Mouse (Mus musculus) MEL (cell line): ENCODE measurements around the gene Ehbp1l1. TPM values are rescaled to one million over a fixed set of nuclear protein-coding genes. Genes with fewer than 3 reads are reported as not detected.

Source experiments
- DNase-seq: peaks from one replicate; pipeline ENCODE4 v3.0.0; 2011; ENCODE audit warnings: low read depth, low spot score
- H3K27ac ChIP-seq: 2 replicates; pipeline ENCODE4 v1.5.1; 2012; ENCODE audit warnings: low read depth, mild to moderate bottlenecking, control low read depth, low read length, moderate library complexity; ENCODE audit not compliant: control insufficient read depth
- H3K27me3 ChIP-seq, 2 experiments: fragments of 150-350 bp in 1 of 2; sonication (generic) in 1 of 2; 2 replicates each; pipeline ENCODE4 v1.6.1; 2012; ENCODE audit warnings: low read length in 2 of 2, mild to moderate bottlenecking in 2 of 2, improper control_type of control experiment in 1 of 2, moderate library complexity in 1 of 2; ENCODE audit not compliant: insufficient read depth in 2 of 2, control insufficient read depth in 1 of 2
- H3K36me3 ChIP-seq, 2 experiments: 2 replicates each; pipeline ENCODE4 v1.6.1; 2012 to 2014; ENCODE audit warnings: low read length in 2 of 2, improper control_type of control experiment in 1 of 2, inconsistent platforms in 1 of 2, mild to moderate bottlenecking in 1 of 2; ENCODE audit not compliant: insufficient read depth in 2 of 2, control insufficient read depth in 1 of 2
- H3K4me1 ChIP-seq, 2 experiments: fragments of 150-350 bp in 1 of 2; sonication (generic) in 1 of 2; 2 replicates each; pipeline ENCODE4 v1.6.1; 2012; ENCODE audit warnings: low read length in 2 of 2, improper control_type of control experiment in 1 of 2, mild to moderate bottlenecking in 1 of 2; ENCODE audit not compliant: insufficient read depth in 2 of 2, control insufficient read depth in 1 of 2
- H3K4me3 ChIP-seq, 2 experiments: fragments of 150-350 bp in 1 of 2; sonication (generic) in 1 of 2; 2 replicates each; pipeline ENCODE4 v1.5.1; 2012; ENCODE audit warnings: low read depth in 2 of 2, low read length in 2 of 2, mild to moderate bottlenecking in 2 of 2, moderate library complexity in 2 of 2, control low read depth in 1 of 2, improper control_type of control experiment in 1 of 2; ENCODE audit not compliant: control insufficient read depth in 1 of 2, insufficient read depth in 1 of 2
- H3K79me2 ChIP-seq: 2 replicates; pipeline ENCODE4 v1.6.1; 2012; ENCODE audit warnings: mild to moderate bottlenecking, low read length, moderate library complexity; ENCODE audit not compliant: control insufficient read depth, poor library complexity, insufficient read depth
- H3K9ac ChIP-seq: 2 replicates; pipeline ENCODE4 v1.6.1; 2012; ENCODE audit warnings: low read depth, mild to moderate bottlenecking, control low read depth, low read length, moderate library complexity; ENCODE audit not compliant: control insufficient read depth, poor library complexity, severe bottlenecking
- H3K9me3 ChIP-seq: fragments of 150-350 bp; sonication (generic); replicated peaks from 2 replicates; pipeline ENCODE4 v1.6.1; 2012; ENCODE audit warnings: mild to moderate bottlenecking, low read length, improper control_type of control experiment, moderate library complexity; ENCODE audit not compliant: insufficient read depth
- BHLHE40 ChIP-seq: IDR thresholded peaks from 2 replicates; pipeline ENCODE4 v1.6.1; 2012; ENCODE audit warnings: low read depth, mild to moderate bottlenecking, inconsistent platforms, low read length, improper control_type of control experiment, borderline replicate concordance
- CHD1 ChIP-seq: IDR thresholded peaks from 2 replicates; pipeline ENCODE4 v1.6.1; 2012; ENCODE audit warnings: low read depth, mild to moderate bottlenecking, inconsistent platforms, low read length, improper control_type of control experiment
- CHD2 ChIP-seq: IDR thresholded peaks from 2 replicates; pipeline ENCODE4 v1.6.1; 2011; ENCODE audit warnings: low read length, improper control_type of control experiment
- CTCF ChIP-seq, 3 experiments: IDR thresholded peaks in 2 of 3; conservative IDR thresholded peaks in 1 of 3; 2 replicates each; pipeline ENCODE4 v1.5.1; 2011 to 2012; ENCODE audit warnings: low read length in 3 of 3, low read depth in 2 of 3, mild to moderate bottlenecking in 2 of 3, improper control_type of control experiment in 1 of 3, inconsistent platforms in 1 of 3, mixed read lengths in 1 of 3, moderate library complexity in 1 of 3; ENCODE audit not compliant: control insufficient read depth in 1 of 3, insufficient read depth in 1 of 3, poor library complexity in 1 of 3, severe bottlenecking in 1 of 3
- E2F4 ChIP-seq: IDR thresholded peaks from 2 replicates; pipeline ENCODE4 v1.6.1; 2011; ENCODE audit warnings: low read depth, low read length, improper control_type of control experiment, borderline replicate concordance
- EP300 ChIP-seq, 2 experiments: IDR thresholded peaks; 2 replicates each; pipeline ENCODE4 v1.6.1; 2011; ENCODE audit warnings: improper control_type of control experiment in 2 of 2, low read length in 2 of 2, low read depth in 1 of 2, mild to moderate bottlenecking in 1 of 2
- ETS1 ChIP-seq: IDR thresholded peaks from 2 replicates; pipeline ENCODE4 v1.6.1; 2012; ENCODE audit warnings: low read depth, mild to moderate bottlenecking, inconsistent platforms, low read length, improper control_type of control experiment, moderate library complexity
- GABPA ChIP-seq: IDR thresholded peaks from 2 replicates; pipeline ENCODE4 v1.6.1; 2012; ENCODE audit warnings: low read depth, mild to moderate bottlenecking, inconsistent platforms, low read length, improper control_type of control experiment, moderate library complexity
- GATA1 ChIP-seq: IDR thresholded peaks from 2 replicates; pipeline ENCODE4 v1.6.1; 2011; ENCODE audit warnings: low read depth, low read length, improper control_type of control experiment
- HCFC1 ChIP-seq: IDR thresholded peaks from 2 replicates; pipeline ENCODE4 v1.6.1; 2012; ENCODE audit warnings: low read depth, mild to moderate bottlenecking, inconsistent platforms, low read length, improper control_type of control experiment, moderate library complexity
- JUND ChIP-seq: IDR thresholded peaks from 2 replicates; pipeline ENCODE4 v1.6.1; 2011; ENCODE audit warnings: low read depth, mild to moderate bottlenecking, improper control_type of control experiment, low read length
- KAT2A ChIP-seq: conservative IDR thresholded peaks from 2 replicates; pipeline ENCODE4 v1.6.1; 2012; ENCODE audit warnings: low read depth, low read length, improper control_type of control experiment, inconsistent platforms
- MAFK ChIP-seq: IDR thresholded peaks from 2 replicates; pipeline ENCODE4 v1.6.1; 2011; ENCODE audit warnings: low read depth, mild to moderate bottlenecking, low read length, improper control_type of control experiment, borderline replicate concordance
- MAX ChIP-seq: IDR thresholded peaks from 2 replicates; pipeline ENCODE4 v1.6.1; 2011; ENCODE audit warnings: low read length, improper control_type of control experiment
- MAZ ChIP-seq: IDR thresholded peaks from 2 replicates; pipeline ENCODE4 v1.6.1; 2012; ENCODE audit warnings: low read depth, mild to moderate bottlenecking, inconsistent platforms, low read length, improper control_type of control experiment
- MEF2A ChIP-seq: IDR thresholded peaks from 2 replicates; pipeline ENCODE4 v1.6.1; 2014; ENCODE audit warnings: low read depth, mild to moderate bottlenecking, inconsistent platforms, low read length, improper control_type of control experiment; ENCODE audit not compliant: poor library complexity, insufficient replicate concordance, severe bottlenecking; ENCODE audit errors: extremely low read depth
- MXI1 ChIP-seq: IDR thresholded peaks from 2 replicates; pipeline ENCODE4 v1.6.1; 2011; ENCODE audit warnings: mild to moderate bottlenecking, low read depth, low read length, improper control_type of control experiment
- MYB ChIP-seq: IDR thresholded peaks from 2 replicates; pipeline ENCODE4 v1.6.1; 2011; ENCODE audit warnings: mild to moderate bottlenecking, low read depth, low read length, improper control_type of control experiment
- MYC ChIP-seq: IDR thresholded peaks from 2 replicates; pipeline ENCODE4 v1.6.1; 2011; ENCODE audit warnings: low read depth, mild to moderate bottlenecking, low read length, improper control_type of control experiment, moderate library complexity
- NELFE ChIP-seq: IDR thresholded peaks from 2 replicates; pipeline ENCODE4 v1.6.1; 2011; ENCODE audit warnings: low read depth, low read length, improper control_type of control experiment
- NRF1 ChIP-seq: IDR thresholded peaks from 2 replicates; pipeline ENCODE4 v1.6.1; 2014; ENCODE audit warnings: low read depth, mild to moderate bottlenecking, inconsistent platforms, low read length, improper control_type of control experiment, moderate library complexity; ENCODE audit not compliant: poor library complexity, insufficient read depth, severe bottlenecking
- POLR2A ChIP-seq, 2 experiments: IDR thresholded peaks; 2 replicates each; pipeline ENCODE4 v1.6.1; 2011 to 2012; ENCODE audit warnings: low read length in 2 of 2, mild to moderate bottlenecking in 2 of 2, control low read depth in 1 of 2, improper control_type of control experiment in 1 of 2, low read depth in 1 of 2, moderate library complexity in 1 of 2; ENCODE audit not compliant: control insufficient read depth in 1 of 2, insufficient read depth in 1 of 2, poor library complexity in 1 of 2
- POLR2AphosphoS5 ChIP-seq: IDR thresholded peaks from 2 replicates; pipeline ENCODE4 v1.6.1; 2012; ENCODE audit warnings: low read depth, borderline replicate concordance, mild to moderate bottlenecking, inconsistent platforms, low read length, moderate library complexity, mixed read lengths
- RAD21 ChIP-seq: IDR thresholded peaks from 2 replicates; pipeline ENCODE4 v1.6.1; 2011; ENCODE audit warnings: mild to moderate bottlenecking, low read depth, low read length, improper control_type of control experiment
- SIN3A ChIP-seq: IDR thresholded peaks from 2 replicates; pipeline ENCODE4 v1.6.1; 2012; ENCODE audit warnings: low read length, improper control_type of control experiment, inconsistent platforms
- SMC3 ChIP-seq: IDR thresholded peaks from 2 replicates; pipeline ENCODE4 v1.6.1; 2011; ENCODE audit warnings: low read depth, low read length, improper control_type of control experiment
- TAL1 ChIP-seq: IDR thresholded peaks from 2 replicates; pipeline ENCODE4 v1.6.1; 2012; ENCODE audit warnings: mild to moderate bottlenecking, inconsistent platforms, low read length, moderate library complexity, mixed read lengths
- TBP ChIP-seq: IDR thresholded peaks from 2 replicates; pipeline ENCODE4 v1.8.0; 2011; ENCODE audit warnings: low read depth, low read length, improper control_type of control experiment
- TCF12 ChIP-seq: IDR thresholded peaks from 2 replicates; pipeline ENCODE4 v1.6.1; 2014; ENCODE audit warnings: low read depth, mild to moderate bottlenecking, inconsistent platforms, low read length, improper control_type of control experiment, moderate library complexity
- UBTF ChIP-seq: IDR thresholded peaks from 2 replicates; pipeline ENCODE4 v1.6.1; 2012; ENCODE audit warnings: low read depth, mild to moderate bottlenecking, inconsistent platforms, low read length, improper control_type of control experiment, moderate library complexity, borderline replicate concordance; ENCODE audit not compliant: insufficient read depth
- USF1 ChIP-seq: IDR thresholded peaks from 2 replicates; pipeline ENCODE4 v1.6.1; 2014; ENCODE audit warnings: low read depth, mild to moderate bottlenecking, inconsistent platforms, low read length, improper control_type of control experiment, moderate library complexity
- USF2 ChIP-seq, 2 experiments: IDR thresholded peaks; 2 replicates each; pipeline ENCODE4 v1.6.1; 2011 to 2012; ENCODE audit warnings: improper control_type of control experiment in 2 of 2, low read length in 2 of 2, borderline replicate concordance in 1 of 2, inconsistent platforms in 1 of 2, low read depth in 1 of 2, mild to moderate bottlenecking in 1 of 2; ENCODE audit not compliant: insufficient read depth in 1 of 2
- ZC3H11A ChIP-seq: IDR thresholded peaks from 2 replicates; pipeline ENCODE4 v1.6.1; 2012; ENCODE audit warnings: low read depth, mild to moderate bottlenecking, inconsistent platforms, low read length, improper control_type of control experiment
- ZKSCAN1 ChIP-seq: IDR thresholded peaks from 2 replicates; pipeline ENCODE4 v1.6.1; 2012; ENCODE audit warnings: low read depth, mild to moderate bottlenecking, inconsistent platforms, low read length, improper control_type of control experiment, moderate library complexity
- ZNF384 ChIP-seq: IDR thresholded peaks from 2 replicates; pipeline ENCODE4 v1.6.1; 2012; ENCODE audit warnings: low read depth, mild to moderate bottlenecking, inconsistent platforms, low read length, improper control_type of control experiment
- polyA plus RNA-seq, 2 experiments: library from polyadenylated mRNA; stranded (reverse) in 1 of 2; unstranded in 1 of 2; fragments of >175 nt in 1 of 2; fragments of >200 nt in 1 of 2; gene quantifications; 2 replicates each; pipeline versions ENCODE4 v1.2.1 to v1.2.4; 2012; ENCODE audit warnings: low replicate concordance in 2 of 2, low read depth in 1 of 2; ENCODE audit not compliant: insufficient read length in 2 of 2, insufficient read depth in 1 of 2, missing spikeins in 1 of 2
- total RNA-seq: library from RNA; depleted of rRNA; stranded (reverse); fragments of 300-350 nt; gene quantifications from 2 replicates; pipeline ENCODE4 v1.2.3, GENCODE M21; 2012

Gene Ehbp1l1
- total and polyA plus RNA-seq, 3 experiments, result 63.2 to 113 (median 77.3) TPM

GRCm38 (mm10) chr19:5726961-5727578 is 953 bp upstream of the Ehbp1l1 start:
- Histone ChIP-seq H3K27me3 (no peaks in the 10 kb centered on the region), H3K9me3 (no peaks in the 10 kb centered on the region), H3K4me1 (peaks cover 3 to 50% of the 10 kb centered on the region in 2 experiments; a peak in 3 of 4 replicates), H3K27ac (peak overlapping the region; percentile 95), H3K36me3 (peaks cover 0 to 33% of the 10 kb centered on the region in 2 experiments; a peak in 2 of 4 replicates), H3K9ac (peak overlapping the region; percentile 85), H3K79me2 (peaks cover 56% of the 10 kb centered on the region), H3K4me3 (peak overlapping the region; percentile 51 to 70)
- DNase-seq, result peak; percentile 94
- peak; percentile 64; the same call in 1 of the 2 replicates for TF ChIP-seq MAFK
- TF ChIP-seq CHD1, result no peak
- TF ChIP-seq BHLHE40, result peak; percentile 67
- TF ChIP-seq MAZ, result peak; percentile 79; the same call in 1 of the 2 replicates
- no peak for TF ChIP-seq ZNF384
- 0 out of 2 replicates have a peak, but pooled peaks have one; percentile 49 for TF ChIP-seq ZKSCAN1
- no peak for TF ChIP-seq ZC3H11A
- no peak; the same call in 1 of the 2 replicates for TF ChIP-seq E2F4
- 0 out of 2 replicates have a peak, but pooled peaks have one; percentile 13 for TF ChIP-seq NELFE
- peak; percentile 83 for TF ChIP-seq TCF12
- TF ChIP-seq MAX, result peak; percentile 58; the same call in 1 of the 2 replicates
- no peak for TF ChIP-seq CTCF (IDR thresholded peaks at IDR 0.05 in 2 of 3, conservative IDR thresholded peaks at IDR 0.05 in 1 of 3; ENCODE audit: control insufficient read depth in 1 of 3, insufficient read depth in 1 of 3, low read depth in 2 of 3, low read length in 3 of 3, poor library complexity in 1 of 3, severe bottlenecking in 1 of 3)
- no peak for TF ChIP-seq GABPA
- TF ChIP-seq MYC, result peak; percentile 71; the same call in 1 of the 2 replicates
- TF ChIP-seq SMC3, result peak; percentile 6; the same call in 1 of the 2 replicates
- TF ChIP-seq POLR2AphosphoS5, result no peak
- TF ChIP-seq GATA1, result peak; percentile 95
- 0 out of 2 replicates have a peak, but pooled peaks have one; percentile 23 for TF ChIP-seq MEF2A
- TF ChIP-seq NRF1, result 0 out of 2 replicates have a peak, but pooled peaks have one; percentile 45
- TF ChIP-seq EP300 (IDR thresholded peaks at IDR 0.05; ENCODE audit: low read depth in 1 of 2, low read length in 2 of 2), result peak; percentile 81 to 85
- peak; percentile 71 for TF ChIP-seq MYB
- TF ChIP-seq TAL1, result peak; percentile 37
- 0 out of 2 replicates have a peak, but pooled peaks have one; percentile 28 for TF ChIP-seq CHD2
- no peak for TF ChIP-seq USF1
- peak; percentile 89 for TF ChIP-seq SIN3A
- TF ChIP-seq POLR2A (IDR thresholded peaks at IDR 0.05; ENCODE audit: control insufficient read depth in 1 of 2, insufficient read depth in 1 of 2, low read depth in 1 of 2, low read length in 2 of 2, poor library complexity in 1 of 2), result peak; percentile 40 to 61; a peak in 2 of 4 replicates
- TF ChIP-seq KAT2A, result peak; percentile 48; the same call in 1 of the 2 replicates
- TF ChIP-seq JUND, result 0 out of 2 replicates have a peak, but pooled peaks have one; percentile 14
- TF ChIP-seq RAD21, result no peak
- TF ChIP-seq UBTF, result no peak
- TF ChIP-seq USF2 (IDR thresholded peaks at IDR 0.05; ENCODE audit: borderline replicate concordance in 1 of 2, insufficient read depth in 1 of 2, low read depth in 1 of 2, low read length in 2 of 2), result no peak
- peak; percentile 55; the same call in 1 of the 2 replicates for TF ChIP-seq TBP
- no peak; the same call in none of the 2 replicates for TF ChIP-seq HCFC1
- TF ChIP-seq MXI1, result peak; percentile 75; the same call in 1 of the 2 replicates
- peak; percentile 83 for TF ChIP-seq ETS1
